Mouse (Mus musculus) heart, postnatal 36 days (tissue): ENCODE measurements at regions not wholly inside any gene's neighbourhood (a gene's known extent, or its start where the extent isn't known, plus 50 kb on each side); places are given as distances from the start of the nearest gene placed in this dataset.

Source experiments
- DNase-seq, 2 experiments: peaks; one replicate each; pipeline ENCODE4 v3.0.0; 2021 to 2022
- intact Hi-C: fragments of 180-260 bp; cut with DNase I; formaldehyde crosslinking; loops from one replicate; pipeline ENCODE4 v1.15.1; 2025

DNA sequence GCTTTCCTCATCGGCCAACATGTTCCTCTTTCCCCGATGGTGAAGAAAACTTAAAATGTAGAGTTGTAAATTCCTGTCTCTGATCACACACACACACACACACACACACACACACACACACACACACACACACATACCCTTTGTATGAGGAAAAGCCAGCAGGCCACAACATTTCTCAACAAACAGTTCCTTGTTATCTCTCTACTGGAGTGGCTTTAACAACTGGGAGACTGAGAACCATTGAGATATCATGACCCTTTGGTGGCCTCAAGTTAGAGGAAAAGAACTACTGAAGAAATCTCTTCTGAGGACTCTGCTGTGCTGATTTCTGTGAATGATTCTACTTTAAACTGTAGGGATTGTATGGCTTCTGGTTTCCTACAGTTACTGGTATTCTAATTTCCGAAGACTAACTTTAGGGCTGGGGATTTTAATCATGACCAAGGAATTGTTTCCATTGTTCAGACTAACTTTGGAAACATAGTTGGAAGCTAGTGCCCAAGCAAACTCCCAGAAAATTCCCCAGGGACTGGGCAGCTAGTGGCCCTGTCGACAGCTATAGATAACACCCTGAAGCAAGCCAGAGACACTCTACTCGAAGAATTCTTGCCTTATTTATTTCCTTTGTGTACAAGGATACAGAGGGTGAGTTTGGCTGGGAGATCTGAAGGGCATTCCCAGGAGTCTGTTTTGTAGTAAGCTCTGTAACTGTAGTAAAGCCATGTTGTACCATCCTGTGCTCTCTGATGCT, 516.0 kb downstream of the 1700129C05Rik start:
- intact Hi-C loops = no loop called here
- DNase-seq = peak in 1 of 2 experiments; percentile 17

DNA sequence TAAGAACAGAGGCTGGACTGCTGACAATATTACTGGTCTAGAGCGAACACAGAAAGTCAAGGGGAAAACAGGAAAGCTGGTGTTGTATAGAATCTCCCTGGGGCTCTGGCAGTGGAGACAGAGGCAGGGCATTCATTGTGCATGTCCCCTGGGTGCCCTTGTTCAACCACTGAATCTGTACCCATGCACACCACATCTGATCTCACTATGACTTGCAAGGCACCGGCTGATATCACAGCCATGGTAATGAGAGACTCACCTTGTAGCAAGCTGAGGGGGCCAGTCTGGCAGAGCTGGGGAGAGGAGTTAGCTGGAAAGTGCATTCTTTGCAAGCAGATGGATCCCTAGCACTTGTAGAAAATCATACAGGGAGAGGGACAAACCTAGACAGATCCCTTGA, 522.5 kb downstream of the 1700129C05Rik start:
- DNase-seq = no peak
- intact Hi-C loops = no loop called here

DNA sequence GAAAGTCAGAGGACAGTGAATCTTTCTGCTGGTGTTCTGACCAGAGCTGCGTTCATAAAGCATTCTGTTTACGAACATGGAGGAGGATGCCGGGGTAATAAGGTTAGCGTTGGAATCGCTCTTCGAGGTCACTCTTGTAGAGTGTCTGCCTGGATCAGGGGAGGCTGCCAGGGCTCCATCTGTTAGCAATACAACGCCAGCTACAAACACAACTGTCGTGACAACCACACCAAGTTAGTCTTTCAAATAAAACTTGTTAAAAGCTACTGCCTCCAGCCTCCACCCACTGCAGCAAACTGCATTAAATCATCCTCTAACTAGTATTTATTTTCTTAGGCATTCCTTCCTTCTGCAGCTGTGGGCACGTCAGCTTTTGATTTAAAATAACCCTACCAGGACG, 525.0 kb downstream of the 1700129C05Rik start:
- intact Hi-C loops = no loop called here
- DNase-seq = no peak

DNA sequence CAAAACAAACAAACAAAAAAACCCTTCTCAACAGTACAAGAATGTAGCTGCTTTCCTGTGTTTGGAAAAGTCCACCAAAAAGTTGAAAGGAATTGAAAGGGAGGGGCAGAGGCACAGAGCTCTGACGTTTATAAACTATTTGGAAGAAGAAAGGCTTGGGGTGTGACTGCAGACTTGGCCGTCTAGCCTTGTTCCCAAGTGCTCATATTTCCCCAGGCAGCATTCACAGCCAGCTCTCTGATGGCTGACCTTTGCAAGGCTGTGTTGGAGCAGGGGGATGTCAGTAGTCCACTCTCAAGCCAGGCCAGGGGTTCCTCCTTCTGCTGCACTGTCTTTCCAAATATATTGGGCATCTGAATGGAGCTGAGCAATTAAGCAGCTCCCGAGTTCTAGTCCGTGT, 534.5 kb downstream of the 1700129C05Rik start:
- intact Hi-C loops = loop anchor here (10.0 kb wide), 1 partner anchor 573 kb away; no protein-coding TSS in a partner anchor
- DNase-seq = peak; percentile 13 to 16

DNA sequence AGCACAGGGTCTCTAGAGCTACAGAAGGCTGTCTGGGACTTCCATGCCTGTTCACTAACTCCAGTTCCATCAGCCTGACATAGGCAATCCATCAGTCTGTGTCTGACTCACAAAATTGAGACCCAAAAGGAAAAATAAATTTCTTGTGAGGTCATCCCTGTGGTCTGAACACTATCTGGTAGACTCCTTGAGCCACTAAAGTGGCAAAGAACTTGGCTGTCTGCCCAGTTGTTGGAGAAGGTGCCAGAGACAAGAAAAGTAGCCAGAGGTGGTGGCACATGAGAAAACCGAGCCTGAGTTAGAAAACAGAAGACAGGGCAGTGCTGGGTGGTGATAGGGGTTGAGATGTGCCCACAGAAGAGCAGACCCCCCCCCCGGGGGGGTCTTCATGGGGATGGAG, 535.0 kb downstream of the 1700129C05Rik start:
- peak; percentile 36 to 50 for DNase-seq
- intact Hi-C loops = loop anchor here (10.0 kb wide), 1 partner anchor 573 kb away; no protein-coding TSS in a partner anchor

DNA sequence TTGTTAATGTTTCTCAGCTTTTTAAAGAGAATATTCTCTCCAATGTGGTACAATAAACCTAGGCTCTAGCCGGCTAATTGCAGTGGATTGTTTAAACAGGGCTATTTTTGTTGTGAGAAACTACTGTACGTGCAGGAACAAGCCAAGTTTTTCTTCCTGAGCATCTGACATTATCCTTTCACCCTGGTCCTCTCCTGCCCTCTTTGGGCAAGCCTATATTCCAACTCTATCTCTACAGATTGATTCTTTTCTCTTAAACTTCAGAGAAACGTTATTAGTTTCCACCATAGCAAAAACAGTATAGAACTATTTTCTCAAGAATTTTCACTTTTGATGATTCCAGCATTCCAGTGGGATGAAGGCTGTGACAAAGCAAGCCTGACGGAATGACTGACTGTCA, 535.2 kb downstream of the Fgf9 start:
- no peak for DNase-seq
- intact Hi-C loops = loop anchor here (10.0 kb wide), 1 partner anchor 571 kb away; no protein-coding TSS in a partner anchor

DNA sequence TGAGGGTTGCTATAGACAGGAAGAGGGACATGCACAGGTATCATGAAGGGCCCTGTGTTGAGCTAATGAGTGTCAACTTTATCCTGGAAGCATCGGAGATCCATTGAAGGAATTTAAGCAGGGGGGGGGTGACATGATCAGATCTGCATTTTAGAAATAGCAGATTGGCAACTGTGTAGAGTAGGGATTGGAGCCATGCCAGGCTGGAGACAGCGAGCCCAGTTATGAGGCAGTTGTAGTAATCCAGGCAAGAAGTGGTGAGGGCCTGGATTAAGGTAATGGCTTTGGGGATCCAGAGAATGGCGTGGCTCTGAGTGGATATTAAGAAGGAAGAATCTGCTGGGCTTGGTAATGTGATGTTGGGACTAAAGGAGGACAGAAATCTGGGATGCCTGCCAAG, 528.5 kb downstream of the Fgf9 start:
- DNase-seq = no peak
- intact Hi-C loops = no loop called here

DNA sequence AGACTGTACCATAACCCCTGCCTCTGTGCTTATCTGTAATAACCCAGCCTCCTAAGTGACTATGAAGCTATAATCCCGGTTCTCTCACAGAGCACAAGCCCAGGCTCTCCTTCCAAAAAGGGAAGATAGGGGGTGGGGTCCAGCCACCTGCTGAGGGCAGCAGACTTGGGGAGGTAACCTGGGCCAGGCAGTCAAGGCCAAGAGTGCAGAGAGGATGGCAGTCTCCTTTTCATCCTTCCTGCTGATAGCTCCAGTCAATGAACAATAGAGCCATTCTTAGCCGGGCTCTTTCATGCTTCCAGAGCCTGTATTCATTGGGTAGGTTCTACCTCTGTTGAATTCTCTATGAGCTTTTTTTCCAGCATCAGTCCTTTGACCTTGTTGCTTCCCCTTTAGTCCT, 527.5 kb downstream of the Fgf9 start:
- DNase-seq = no peak
- intact Hi-C loops = no loop called here

DNA sequence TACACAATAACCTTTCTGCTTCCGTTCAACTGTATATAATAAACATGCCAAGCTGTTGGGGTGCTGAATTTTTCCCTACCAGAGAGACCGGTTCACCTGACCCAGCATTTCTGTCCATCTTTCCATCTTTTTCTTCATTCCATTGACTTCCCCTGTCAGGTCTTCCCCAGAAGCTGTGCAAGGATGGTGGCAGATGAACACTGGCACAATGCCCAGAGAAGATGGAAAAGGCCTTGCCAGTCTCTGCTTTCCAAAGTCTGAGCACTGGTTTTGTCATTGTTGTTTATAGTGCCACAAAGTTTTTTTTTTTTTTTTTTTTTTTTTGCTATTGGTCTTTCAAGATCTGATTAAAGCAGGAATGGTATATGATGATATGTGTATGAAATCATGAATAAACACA, 526.6 kb downstream of the Fgf9 start:
- intact Hi-C loops = no loop called here
- DNase-seq = no peak

DNA sequence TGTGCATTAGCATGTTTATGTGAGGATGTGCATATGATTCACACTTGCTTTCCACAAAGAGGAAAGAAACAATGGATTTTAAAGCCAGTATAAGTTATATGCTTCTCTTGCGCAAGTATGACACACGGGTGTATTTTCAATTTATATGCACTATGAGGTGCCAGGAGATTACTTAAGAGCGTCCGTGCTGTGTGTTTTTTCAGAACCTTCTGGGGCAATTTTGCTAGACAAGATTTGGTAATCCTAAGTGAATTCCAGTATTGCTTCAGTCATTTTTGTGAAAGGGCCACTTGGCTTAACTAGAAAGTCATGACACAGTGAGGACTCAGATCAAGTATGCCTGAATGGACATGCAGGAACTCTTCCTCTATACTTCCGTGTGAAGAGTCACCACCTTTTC, 511.5 kb downstream of the Fgf9 start:
- no peak for DNase-seq
- intact Hi-C loops = no loop called here

DNA sequence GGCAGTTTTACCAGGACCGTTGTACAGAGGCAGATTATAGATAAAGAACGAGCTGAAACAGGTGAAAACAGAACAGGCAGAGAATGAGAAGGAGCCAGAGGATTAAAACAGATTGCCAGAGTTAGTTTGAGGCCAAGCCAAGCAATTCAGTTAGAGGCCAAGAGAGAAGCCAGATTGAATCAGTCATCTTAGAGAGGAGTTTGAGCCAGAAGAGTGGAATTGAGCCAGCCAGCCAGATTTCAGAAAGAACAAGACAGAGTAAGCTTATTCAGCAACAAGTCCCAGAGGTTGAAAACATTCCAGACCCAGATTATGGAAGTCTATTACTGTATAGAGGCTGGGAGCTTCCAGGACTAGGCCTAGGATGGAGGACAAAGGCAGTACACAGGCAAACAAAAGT, 499.7 kb downstream of the Fgf9 start:
- DNase-seq = no peak
- intact Hi-C loops = no loop called here

DNA sequence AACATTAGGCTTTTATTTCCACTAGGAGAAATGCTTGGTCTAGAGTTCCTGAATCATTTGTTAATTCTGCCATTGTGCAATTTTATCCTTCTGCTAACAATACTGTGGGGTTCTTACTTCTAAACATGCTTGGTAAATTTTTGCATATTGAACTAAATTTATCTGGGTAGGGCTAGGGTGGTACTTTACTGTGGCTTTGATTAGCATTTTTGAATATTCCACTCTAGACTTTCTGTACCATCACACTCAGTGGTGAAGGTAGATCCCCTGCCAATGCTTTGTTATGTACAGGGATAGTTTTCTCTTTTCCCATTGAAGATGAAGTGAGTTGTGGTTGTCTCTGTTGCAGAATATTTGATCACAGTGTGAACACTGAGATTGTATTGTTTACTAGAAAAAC, 497.1 kb downstream of the Fgf9 start:
- no peak for DNase-seq
- intact Hi-C loops = no loop called here

DNA sequence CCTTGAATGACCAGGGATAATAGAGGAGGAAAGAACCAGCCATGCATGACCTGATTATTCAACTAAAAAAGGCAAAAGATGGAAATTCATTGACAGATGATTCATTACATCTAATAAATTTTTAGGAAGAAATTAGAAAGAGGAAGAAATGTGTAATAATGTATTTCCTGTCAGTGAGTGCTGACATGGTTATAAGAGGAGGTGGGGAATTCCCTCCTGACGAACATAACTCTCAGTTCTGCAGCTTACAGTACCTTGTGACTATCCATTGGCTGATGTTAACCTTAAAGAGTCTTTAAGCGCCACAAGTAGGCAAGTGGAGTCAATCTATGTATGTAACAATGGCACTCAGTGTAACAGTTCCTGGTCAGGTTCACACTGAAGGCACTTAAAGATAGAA, 492.7 kb downstream of the Fgf9 start:
- DNase-seq = no peak
- intact Hi-C loops = no loop called here

DNA sequence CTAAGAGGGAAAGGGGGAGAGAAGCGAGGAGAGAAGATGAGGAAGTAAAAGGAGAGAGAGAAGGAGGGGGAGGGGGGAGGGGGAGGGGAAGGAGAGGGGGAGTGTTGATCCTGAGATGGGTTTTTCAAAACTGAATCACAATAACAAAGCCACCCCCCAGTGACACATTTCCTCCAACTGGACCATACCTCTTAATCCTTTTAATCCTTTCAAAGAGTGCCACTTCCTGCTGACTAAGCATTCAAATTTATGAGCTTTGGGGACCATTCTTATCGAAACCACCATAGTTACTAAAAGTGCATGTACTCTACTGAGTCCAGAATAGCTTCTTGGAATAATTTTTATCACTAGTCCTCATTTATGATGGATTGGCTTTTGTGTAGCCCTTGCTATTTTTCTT, 480.4 kb downstream of the Fgf9 start:
- intact Hi-C loops = no loop called here
- DNase-seq = no peak

DNA sequence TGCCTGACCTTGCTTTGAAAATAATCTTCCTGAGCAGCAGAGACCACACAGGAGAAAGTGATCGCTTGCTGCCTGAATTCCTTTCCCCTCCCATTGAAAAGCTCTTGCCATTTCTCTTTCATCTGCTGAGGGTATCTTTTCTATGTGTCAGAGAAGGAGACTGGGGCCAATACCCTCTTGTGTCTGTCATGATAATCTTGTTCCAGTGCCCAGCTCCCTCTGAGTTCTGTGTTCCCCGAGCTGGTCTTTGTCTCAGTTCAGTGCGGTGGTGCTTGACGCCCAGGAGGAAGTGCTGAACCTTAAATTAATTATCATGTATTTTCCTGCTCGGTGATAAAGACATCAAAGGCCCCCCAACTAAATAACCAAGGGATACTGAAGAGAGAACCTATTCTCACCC, 475.4 kb downstream of the Fgf9 start:
- DNase-seq = no peak

DNA sequence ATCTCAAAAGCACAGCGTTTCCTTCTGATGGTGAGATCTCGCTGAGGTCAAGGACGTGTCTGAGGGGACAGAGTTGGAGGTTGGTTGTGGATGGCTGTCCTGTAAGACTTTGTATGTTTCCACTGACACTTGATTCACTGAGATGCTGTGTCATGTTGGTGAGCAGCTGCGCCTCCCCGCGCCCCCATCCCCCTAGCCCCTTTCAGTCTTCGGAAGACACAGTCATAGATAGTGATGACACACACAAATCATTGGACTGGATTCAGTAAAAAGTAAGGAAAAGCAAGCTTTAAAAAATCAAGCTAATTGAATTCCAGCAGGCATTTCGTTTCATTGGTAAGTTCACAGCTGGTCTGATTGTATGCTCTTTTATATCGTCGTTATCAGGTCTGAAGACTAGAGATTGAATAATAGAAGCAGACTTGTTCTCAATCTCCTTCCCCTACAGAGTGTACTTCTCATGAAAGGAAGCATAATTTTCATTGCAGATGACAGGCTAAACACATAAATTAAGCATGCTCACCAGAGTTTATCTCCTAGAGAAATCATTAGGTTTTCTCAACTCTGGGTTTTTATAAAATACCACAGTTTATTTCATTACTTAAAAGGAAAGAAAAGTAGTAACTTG, 472.9 kb downstream of the Fgf9 start:
- intact Hi-C loops = no loop called here
- no peak for DNase-seq

More for the DNA sequence above, 475.4 kb downstream of the Fgf9 start:
- intact Hi-C loops = no loop called here

DNA sequence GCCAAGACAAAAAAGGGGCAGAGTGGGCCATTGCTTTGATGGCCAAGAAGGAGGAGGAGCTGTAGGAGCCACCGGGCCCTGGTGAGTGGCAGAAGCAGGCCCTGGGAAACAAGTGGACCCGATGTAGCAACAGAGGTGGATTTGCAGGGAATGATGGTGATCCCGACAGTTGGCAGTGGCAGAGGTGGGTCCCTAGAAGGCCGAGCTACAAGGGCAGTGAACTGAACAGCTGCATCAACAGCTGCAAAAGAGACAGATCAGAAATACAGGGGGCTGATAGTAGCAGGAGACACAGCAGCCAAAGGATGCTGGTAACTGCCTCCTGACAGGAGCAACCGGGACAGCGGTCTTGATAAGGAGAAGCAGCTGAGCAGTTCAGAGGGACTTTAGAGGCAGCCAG, 467.8 kb downstream of the Fgf9 start:
- DNase-seq = no peak
- intact Hi-C loops = no loop called here

DNA sequence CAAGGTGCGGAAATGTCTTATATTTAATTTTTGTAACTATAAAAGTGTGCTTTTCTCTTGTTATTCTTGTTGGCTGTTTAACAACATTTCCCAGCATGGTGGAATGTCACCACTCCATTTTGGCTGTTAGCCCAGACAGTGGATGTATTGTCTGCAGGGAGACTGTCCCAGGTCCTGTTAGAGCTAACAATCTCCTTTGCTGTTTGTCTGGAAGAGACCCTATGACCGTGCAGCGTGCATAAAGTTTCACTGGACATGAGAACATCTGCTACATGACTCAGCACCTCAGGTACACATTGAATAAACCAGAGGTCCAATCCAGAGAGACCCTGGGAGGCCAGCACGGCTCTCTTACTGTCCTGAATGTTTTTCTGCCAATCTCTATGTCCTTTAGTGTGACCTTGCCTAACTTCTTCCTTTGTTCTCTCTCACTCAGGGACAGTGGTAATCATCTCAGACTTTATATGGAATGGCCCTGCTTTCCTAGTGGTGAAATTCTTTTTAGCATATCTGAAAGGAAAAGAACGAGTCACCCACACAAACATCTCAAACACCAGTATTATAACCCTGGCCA, 450.7 kb downstream of the Fgf9 start:
- intact Hi-C loops = no loop called here
- peak in 1 of 2 experiments; percentile 13 for DNase-seq

DNA sequence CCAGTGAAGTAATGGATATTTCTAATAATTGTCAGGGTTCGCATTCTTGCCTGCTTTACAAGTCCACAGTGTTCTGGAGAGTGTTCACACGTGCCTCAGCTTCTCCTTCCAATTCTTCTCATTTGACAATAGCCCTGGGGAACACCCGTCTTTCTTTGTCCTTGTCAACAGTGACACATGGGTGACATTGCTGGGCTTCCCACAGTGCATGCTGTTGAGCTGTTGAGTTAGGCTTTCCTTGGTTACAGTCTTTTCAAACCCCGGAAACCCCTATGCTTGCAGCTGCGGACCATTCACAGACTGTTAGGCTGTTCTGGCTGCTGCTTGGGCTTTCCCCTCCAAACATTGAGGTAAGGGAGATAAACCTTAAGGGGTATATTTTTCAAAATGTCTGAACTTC, 450.0 kb downstream of the Fgf9 start:
- no peak for DNase-seq
- intact Hi-C loops = no loop called here

DNA sequence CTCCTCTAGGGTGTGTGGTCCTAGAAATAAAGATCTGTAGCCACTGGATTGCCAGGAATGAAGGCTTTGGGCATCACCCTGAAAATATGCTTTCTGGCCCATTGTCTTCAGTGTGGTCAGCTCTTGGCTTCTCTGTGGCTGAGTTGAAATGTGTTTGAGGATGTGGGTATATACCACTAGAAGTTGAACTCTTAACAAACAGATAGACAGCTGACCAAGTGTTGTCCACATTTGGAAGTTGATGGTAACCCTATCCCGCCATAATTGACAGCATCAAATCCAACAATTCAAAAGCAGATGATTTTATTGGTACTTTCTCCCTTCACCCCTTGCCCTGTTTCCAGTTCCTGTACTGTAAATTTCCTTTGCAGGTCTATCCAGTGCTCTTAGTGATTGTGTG, 448.7 kb downstream of the Fgf9 start:
- DNase-seq = no peak
- intact Hi-C loops = no loop called here

DNA sequence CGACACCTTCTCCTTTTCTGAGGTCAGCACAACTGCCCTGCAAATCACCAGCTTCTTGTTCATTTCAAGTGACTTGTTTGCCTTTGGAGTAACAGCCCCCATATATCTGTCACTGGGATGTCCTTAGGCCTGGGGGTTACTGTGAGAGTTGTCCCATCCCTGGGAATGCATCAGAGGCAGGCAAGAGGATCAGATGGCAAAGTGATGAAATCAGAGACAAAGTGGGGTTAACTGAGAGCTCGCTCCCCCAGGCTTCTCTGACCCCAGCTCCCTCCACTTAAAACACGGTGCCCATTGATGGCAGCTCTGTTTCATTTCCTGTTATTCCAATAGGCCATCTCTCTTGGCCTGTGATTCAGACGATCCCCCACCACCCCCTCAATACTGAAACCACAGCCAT, 446.2 kb downstream of the Fgf9 start:
- intact Hi-C loops = no loop called here
- no peak for DNase-seq

DNA sequence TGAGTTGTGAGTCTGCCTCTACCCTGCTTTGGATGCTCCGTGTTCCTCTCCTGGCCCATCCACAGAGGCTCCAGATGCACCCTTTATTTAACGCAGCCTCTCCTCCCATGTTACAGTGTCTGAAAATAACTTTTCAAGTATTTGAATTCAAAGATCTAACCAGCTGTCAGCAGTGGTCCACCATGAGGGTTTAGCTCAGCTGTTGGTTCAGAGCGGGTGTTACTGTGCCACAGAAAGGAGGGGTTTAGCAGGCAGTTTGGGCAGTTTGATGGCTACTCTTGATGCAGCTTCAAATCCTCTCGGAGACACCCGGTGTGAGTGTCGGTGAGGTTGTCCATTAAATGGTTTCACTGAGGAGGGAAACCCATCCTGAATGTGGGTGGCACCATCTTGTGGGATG, 441.8 kb downstream of the Fgf9 start:
- DNase-seq = no peak
- intact Hi-C loops = no loop called here
